Mouse (Mus musculus): ENCODE data around the gene Bcam.

Gene Bcam

GRCm38 (mm10) chr7:19784764-19785535, 14.1 kb upstream of the Bcam start:
- DNase-seq = peak; percentile 61

- no peak for DNase-seq
Observed at GRCm38 (mm10) chr7:19783630-19784029, 12.8 kb upstream of the Bcam start.

- DNase-seq = peak; percentile 52
Observed at GRCm38 (mm10) chr7:19782645-19783044, 11.8 kb upstream of the Bcam start.

- no peak for DNase-seq
Observed at GRCm38 (mm10) chr7:19781741-19782140, 10.9 kb upstream of the Bcam start.

- DNase-seq = no peak
Observed at GRCm38 (mm10) chr7:19779903-19780302, 9.1 kb upstream of the Bcam start.

GRCm38 (mm10) chr7:19778645-19779044, 7.8 kb upstream of the Bcam start:
- no peak for DNase-seq

- no peak for DNase-seq
Observed at GRCm38 (mm10) chr7:19777049-19777723, 6.4 kb upstream of the Bcam start.

GRCm38 (mm10) chr7:19771682-19772081, 866 bp upstream of the Bcam start:
- DNase-seq = no peak

- peak; percentile 81 for DNase-seq
Observed at GRCm38 (mm10) chr7:19770375-19770754, 451 bp downstream of the Bcam start.

GRCm38 (mm10) chr7:19769434-19770374, 1.1 kb downstream of the Bcam start:
- DNase-seq = no peak

- no peak for DNase-seq
Observed at GRCm38 (mm10) chr7:19769001-19769400, 1.8 kb downstream of the Bcam start.

GRCm38 (mm10) chr7:19768251-19768650, 2.6 kb downstream of the Bcam start:
- DNase-seq = no peak

- no peak for DNase-seq
Observed at GRCm38 (mm10) chr7:19764581-19764980, 6.2 kb downstream of the Bcam start.

GRCm38 (mm10) chr7:19763829-19764477, 6.9 kb downstream of the Bcam start:
- DNase-seq = no peak

- DNase-seq = no peak
Observed at GRCm38 (mm10) chr7:19762283-19762682, 8.5 kb downstream of the Bcam start.

GRCm38 (mm10) chr7:19760021-19760420, 10.8 kb downstream of the Bcam start:
- DNase-seq = no peak

- DNase-seq = no peak
Observed at GRCm38 (mm10) chr7:19758623-19759022, 12.2 kb downstream of the Bcam start.

GRCm38 (mm10) chr7:19755851-19756786, 14.7 kb downstream of the Bcam start:
- no peak for DNase-seq

- no peak for DNase-seq
Observed at GRCm38 (mm10) chr7:19755008-19755407, 15.8 kb downstream of the Bcam start.

GRCm38 (mm10) chr7:19754065-19754464, 16.8 kb downstream of the Bcam start:
- no peak for DNase-seq

- no peak for DNase-seq
Observed at GRCm38 (mm10) chr7:19753587-19753986, 17.2 kb downstream of the Bcam start.

GRCm38 (mm10) chr7:19752652-19753051, 18.2 kb downstream of the Bcam start:
- no peak for DNase-seq

Measured in thymus, postnatal 4 days (tissue).